Mouse (Mus musculus): ENCODE measurements around the gene Speg.

Speg gene

GRCm38 (mm10) chr1:75447265-75448051, 72.4 kb downstream of the Speg start:
- in situ Hi-C loops (cut with MboI; ENCODE audit: low pct_unique_long_range_greater_than_20kb in 1 of 2, low sequenced_read_pairs in 2 of 2, unreplicated experiment in 1 of 2): loop anchor here in 1 of 2 experiments (25.0 kb wide), 1 partner anchor 660 kb away; the partner anchor contains the start of gene Wnt10a

- in situ Hi-C loops (cut with MboI; ENCODE audit: low pct_unique_long_range_greater_than_20kb in 1 of 2, low sequenced_read_pairs in 2 of 2, unreplicated experiment in 1 of 2): loop anchor here in 1 of 2 experiments (25.0 kb wide), 1 partner anchor 661 kb away; the partner anchor contains the start of gene Wnt10a
Measured at GRCm38 (mm10) chr1:75448052-75448431, 72.9 kb downstream of the Speg start.

- in situ Hi-C loops (cut with MboI; ENCODE audit: low pct_unique_long_range_greater_than_20kb in 1 of 2, low sequenced_read_pairs in 2 of 2, unreplicated experiment in 1 of 2): loop anchor here in 1 of 2 experiments (25.0 kb wide), 1 partner anchor 662 kb away; the partner anchor contains the start of gene Wnt10a
Measured at GRCm38 (mm10) chr1:75448937-75449336, 73.8 kb downstream of the Speg start.

GRCm38 (mm10) chr1:75449377-75450135, 74.5 kb downstream of the Speg start:
- in situ Hi-C loops (cut with MboI; ENCODE audit: low pct_unique_long_range_greater_than_20kb in 1 of 2, low sequenced_read_pairs in 2 of 2, unreplicated experiment in 1 of 2): loop anchor here in 1 of 2 experiments (25.0 kb wide), 1 partner anchor 662 kb away; the partner anchor contains the start of gene Wnt10a

- in situ Hi-C loops (cut with MboI; ENCODE audit: low pct_unique_long_range_greater_than_20kb in 1 of 2, low sequenced_read_pairs in 2 of 2, unreplicated experiment in 1 of 2): no loop called here
Measured at GRCm38 (mm10) chr1:75450314-75451005, 75.4 kb downstream of the Speg start, which contains the start of gene Asic4. Gene Asic4, plus strand, starts transcription at chr1:75450436.

GRCm38 (mm10) chr1:75451900-75452299, 76.8 kb downstream of the Speg start:
- in situ Hi-C loops (cut with MboI; ENCODE audit: low pct_unique_long_range_greater_than_20kb in 1 of 2, low sequenced_read_pairs in 2 of 2, unreplicated experiment in 1 of 2): no loop called here

GRCm38 (mm10) chr1:75455433-75455832, 80.3 kb downstream of the Speg start:
- in situ Hi-C loops (cut with MboI; ENCODE audit: low pct_unique_long_range_greater_than_20kb in 1 of 2, low sequenced_read_pairs in 2 of 2, unreplicated experiment in 1 of 2): no loop called here

GRCm38 (mm10) chr1:75455948-75456347, 80.9 kb downstream of the Speg start:
- in situ Hi-C loops (cut with MboI; ENCODE audit: low pct_unique_long_range_greater_than_20kb in 1 of 2, low sequenced_read_pairs in 2 of 2, unreplicated experiment in 1 of 2): no loop called here

- in situ Hi-C loops (cut with MboI; ENCODE audit: low pct_unique_long_range_greater_than_20kb in 1 of 2, low sequenced_read_pairs in 2 of 2, unreplicated experiment in 1 of 2): no loop called here
Measured at GRCm38 (mm10) chr1:75456746-75457564, 81.9 kb downstream of the Speg start.

- in situ Hi-C loops (cut with MboI; ENCODE audit: low pct_unique_long_range_greater_than_20kb in 1 of 2, low sequenced_read_pairs in 2 of 2, unreplicated experiment in 1 of 2): no loop called here
Measured at GRCm38 (mm10) chr1:75457710-75458024, 82.6 kb downstream of the Speg start.

- in situ Hi-C loops (cut with MboI; ENCODE audit: low pct_unique_long_range_greater_than_20kb in 1 of 2, low sequenced_read_pairs in 2 of 2, unreplicated experiment in 1 of 2): no loop called here
Measured at GRCm38 (mm10) chr1:75458025-75458788, 83.1 kb downstream of the Speg start.

GRCm38 (mm10) chr1:75458789-75459684, 83.9 kb downstream of the Speg start:
- in situ Hi-C loops (cut with MboI; ENCODE audit: low pct_unique_long_range_greater_than_20kb in 1 of 2, low sequenced_read_pairs in 2 of 2, unreplicated experiment in 1 of 2): no loop called here

- in situ Hi-C loops (cut with MboI; ENCODE audit: low pct_unique_long_range_greater_than_20kb in 1 of 2, low sequenced_read_pairs in 2 of 2, unreplicated experiment in 1 of 2): no loop called here
Measured at GRCm38 (mm10) chr1:75460297-75460696, 85.2 kb downstream of the Speg start.

- in situ Hi-C loops (cut with MboI; ENCODE audit: low pct_unique_long_range_greater_than_20kb in 1 of 2, low sequenced_read_pairs in 2 of 2, unreplicated experiment in 1 of 2): no loop called here
Measured at GRCm38 (mm10) chr1:75462636-75463035, 87.5 kb downstream of the Speg start.

GRCm38 (mm10) chr1:75463652-75464204, 88.6 kb downstream of the Speg start:
- in situ Hi-C loops (cut with MboI; ENCODE audit: low pct_unique_long_range_greater_than_20kb in 1 of 2, low sequenced_read_pairs in 2 of 2, unreplicated experiment in 1 of 2): no loop called here

- in situ Hi-C loops (cut with MboI; ENCODE audit: low pct_unique_long_range_greater_than_20kb in 1 of 2, low sequenced_read_pairs in 2 of 2, unreplicated experiment in 1 of 2): loop anchor here in 1 of 2 experiments (5.0 kb wide), 1 partner anchor 130 kb away; no protein-coding TSS in a partner anchor
Measured at GRCm38 (mm10) chr1:75467215-75467927, 92.3 kb downstream of the Speg start.

Measured in mouse embryonic stem cell (cell line).